Mouse (Mus musculus) adipocyte (in vitro differentiated cells): ENCODE measurements around the gene Igfbp2.

Experiments
- DNase-seq: peaks from one replicate; pipeline ENCODE4 v3.0.0-alpha.2; 2016; ENCODE audit warnings: low spot score

Igfbp2 gene

DNA sequence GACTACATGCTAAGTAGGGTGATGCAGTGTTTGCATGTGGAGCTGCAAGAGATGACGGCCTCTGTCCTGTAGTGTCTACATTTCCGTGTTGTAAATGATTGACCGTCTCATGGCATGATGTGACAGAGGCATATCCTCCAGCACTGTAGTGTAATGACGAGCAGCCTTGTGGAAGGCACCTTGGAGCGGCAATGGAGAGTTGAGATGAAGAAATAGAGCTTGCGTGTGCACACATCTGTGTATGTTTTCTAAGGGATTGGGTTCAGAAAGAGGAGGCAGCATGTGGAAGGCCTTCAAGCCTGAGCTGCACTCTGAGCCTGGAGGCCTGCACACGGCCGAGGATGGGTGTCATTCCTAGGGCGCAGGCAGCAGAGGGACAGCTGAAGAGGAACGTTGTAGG, 31.4 kb downstream of the Igfbp2 start:
- no peak for DNase-seq

GRCm38 (mm10) chr1:72856209-72856909, 32.1 kb downstream of the Igfbp2 start:
- DNase-seq: no peak

- DNase-seq: no peak
Measured at GRCm38 (mm10) chr1:72857142-72857541, 32.8 kb downstream of the Igfbp2 start.

GRCm38 (mm10) chr1:72857631-72858030, 33.3 kb downstream of the Igfbp2 start:
- DNase-seq: no peak

DNA sequence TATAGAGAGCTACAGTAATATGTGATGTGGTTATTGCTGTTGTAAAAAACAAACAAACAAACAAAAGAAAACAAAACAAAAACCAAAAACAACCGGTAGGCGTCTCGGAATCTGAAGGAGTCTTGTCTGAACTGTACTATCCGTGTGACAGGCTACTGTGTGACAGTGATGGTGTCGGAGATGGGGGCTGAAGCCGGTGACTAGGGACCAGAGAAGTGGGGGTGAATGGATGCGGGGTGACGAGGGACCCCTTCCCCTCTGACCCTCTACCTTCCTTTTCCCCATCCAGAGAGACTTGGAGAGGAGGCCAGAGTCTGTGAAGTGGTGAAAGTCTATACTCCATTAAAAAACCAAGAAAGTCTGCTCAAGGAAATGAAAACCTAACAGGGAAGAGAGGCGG, 34.0 kb downstream of the Igfbp2 start:
- DNase-seq: no peak

GRCm38 (mm10) chr1:72858874-72859273, 34.6 kb downstream of the Igfbp2 start:
- DNase-seq: no peak

DNA sequence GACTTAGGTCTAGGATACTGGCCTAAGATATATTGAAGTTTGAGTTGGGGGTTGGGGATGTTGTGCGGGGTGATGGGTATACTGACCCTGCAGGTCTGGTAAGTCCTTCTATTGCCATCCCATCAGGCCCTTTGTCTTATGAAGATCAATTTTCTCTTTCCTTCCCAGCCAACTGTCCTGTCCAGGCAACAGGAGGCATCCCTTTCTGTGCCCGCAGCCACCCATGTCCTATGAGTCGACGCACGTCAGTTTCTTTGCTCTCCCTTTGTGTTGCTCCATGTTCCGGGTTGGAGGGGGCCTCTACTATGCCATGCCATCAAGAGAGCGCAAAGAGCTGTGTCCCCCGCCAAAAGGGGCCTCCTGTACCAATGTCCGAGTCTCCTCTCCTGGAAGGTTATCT, 35.7 kb downstream of the Igfbp2 start:
- no peak for DNase-seq

- no peak for DNase-seq
Measured at GRCm38 (mm10) chr1:72860502-72860901, 36.2 kb downstream of the Igfbp2 start.

- no peak for DNase-seq
Measured at GRCm38 (mm10) chr1:72861702-72862101, 37.4 kb downstream of the Igfbp2 start.

GRCm38 (mm10) chr1:72862248-72862647, 37.9 kb downstream of the Igfbp2 start:
- DNase-seq: no peak

DNA sequence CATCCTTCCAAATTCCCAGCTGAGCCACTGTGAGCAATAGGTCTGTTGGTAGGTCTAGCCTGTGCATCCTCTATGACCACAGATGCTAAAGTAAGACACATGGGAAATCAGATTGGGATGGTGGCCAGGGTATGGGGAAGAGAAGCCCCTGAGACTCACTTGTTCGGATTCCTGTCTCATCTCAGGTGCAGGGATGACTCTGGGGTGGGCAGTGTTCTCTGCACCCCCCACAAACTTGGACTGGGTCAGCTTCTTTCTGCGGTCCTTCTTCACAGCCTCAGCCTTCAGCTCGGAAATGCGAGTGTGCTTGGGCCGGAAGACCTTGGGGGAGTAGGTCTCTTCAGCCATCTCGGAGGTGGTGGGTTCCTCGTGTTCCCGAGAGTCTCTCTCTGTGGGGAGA, 39.4 kb downstream of the Igfbp2 start:
- DNase-seq: no peak

DNA sequence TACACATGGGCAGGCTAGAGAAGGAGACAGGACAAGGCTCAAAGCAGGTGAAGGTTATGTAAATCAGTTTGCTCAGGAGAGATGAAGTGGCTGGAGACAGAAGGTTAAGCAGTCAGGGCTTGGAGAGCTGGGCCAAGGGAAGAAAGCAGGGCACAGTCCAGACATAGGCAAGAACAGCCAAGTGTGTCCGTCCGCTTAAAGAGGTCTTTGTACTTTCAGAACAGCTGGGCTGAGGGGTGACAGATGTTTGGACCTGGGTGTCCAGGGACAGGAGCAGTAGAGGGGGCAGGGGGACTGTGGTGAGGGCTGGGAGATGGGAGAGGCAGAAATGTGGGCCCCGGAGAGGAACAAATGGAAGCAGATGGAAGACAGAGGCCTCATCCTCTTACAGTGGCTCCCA, 40.0 kb downstream of the Igfbp2 start:
- DNase-seq: no peak

- DNase-seq: peak; percentile 68
Measured at GRCm38 (mm10) chr1:72865900-72866299, 41.6 kb downstream of the Igfbp2 start.

- no peak for DNase-seq
Measured at GRCm38 (mm10) chr1:72866417-72866816, 42.1 kb downstream of the Igfbp2 start.

DNA sequence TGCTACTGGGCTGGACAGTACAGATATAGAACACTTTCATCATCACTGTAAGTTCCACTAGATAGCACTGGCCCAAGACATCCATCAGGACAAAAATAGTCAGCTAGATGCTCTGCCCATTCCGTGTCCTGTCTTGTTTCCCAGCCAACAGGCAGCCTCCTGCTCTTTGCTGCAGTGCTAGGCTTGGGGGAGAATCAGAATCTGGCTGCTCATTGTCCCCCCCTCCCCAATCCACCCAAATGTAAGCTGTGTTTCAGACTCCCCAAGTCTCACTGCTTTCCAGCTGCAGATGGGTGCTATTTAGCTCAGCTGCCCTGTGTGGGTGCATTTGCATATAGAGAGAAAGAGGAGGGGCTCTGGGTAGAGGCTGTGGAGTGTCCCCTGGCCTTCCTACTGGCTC, 43.0 kb downstream of the Igfbp2 start:
- DNase-seq: no peak

DNA sequence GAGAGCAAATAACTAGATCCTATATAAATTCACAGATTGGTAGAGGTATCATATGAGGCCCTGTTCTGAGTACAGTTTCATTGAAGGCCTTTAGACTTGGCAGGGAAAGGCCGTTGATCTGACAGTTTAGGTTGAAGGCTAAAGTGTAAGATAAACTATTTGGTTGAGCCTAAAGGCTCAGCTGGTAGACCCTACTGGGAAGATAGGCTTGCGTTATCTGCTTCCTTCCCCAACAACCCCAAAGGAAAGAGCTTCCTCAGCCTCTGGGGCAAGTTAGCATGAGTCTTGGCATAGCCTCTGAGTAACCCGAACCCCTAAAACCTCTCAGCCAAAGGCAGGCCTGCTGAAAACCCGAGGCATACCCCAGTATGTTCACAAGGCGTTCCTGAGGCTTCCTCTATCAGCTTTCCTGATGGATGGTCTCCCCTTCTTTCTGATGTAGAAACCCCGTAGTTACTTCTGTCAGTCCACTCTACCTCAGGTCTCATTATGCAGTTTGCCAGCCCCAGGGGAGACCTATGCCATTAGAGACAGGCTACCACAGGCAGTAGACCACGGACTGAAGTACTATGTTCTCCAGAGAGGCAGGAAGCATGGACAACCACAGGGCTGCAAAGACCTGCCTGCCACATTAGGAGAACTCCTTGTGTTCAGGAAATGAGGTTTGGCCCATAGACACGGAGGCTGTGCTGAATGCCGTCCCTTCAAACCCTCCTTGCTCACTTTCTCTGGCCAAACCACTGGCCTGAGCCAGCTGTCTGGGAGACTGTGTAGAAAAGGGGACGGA, 44.3 kb downstream of the Igfbp2 start:
- no peak for DNase-seq

GRCm38 (mm10) chr1:72869275-72869674, 45.0 kb downstream of the Igfbp2 start:
- DNase-seq: peak; percentile 9

- no peak for DNase-seq
Measured at GRCm38 (mm10) chr1:72869681-72870614, 45.6 kb downstream of the Igfbp2 start.

DNA sequence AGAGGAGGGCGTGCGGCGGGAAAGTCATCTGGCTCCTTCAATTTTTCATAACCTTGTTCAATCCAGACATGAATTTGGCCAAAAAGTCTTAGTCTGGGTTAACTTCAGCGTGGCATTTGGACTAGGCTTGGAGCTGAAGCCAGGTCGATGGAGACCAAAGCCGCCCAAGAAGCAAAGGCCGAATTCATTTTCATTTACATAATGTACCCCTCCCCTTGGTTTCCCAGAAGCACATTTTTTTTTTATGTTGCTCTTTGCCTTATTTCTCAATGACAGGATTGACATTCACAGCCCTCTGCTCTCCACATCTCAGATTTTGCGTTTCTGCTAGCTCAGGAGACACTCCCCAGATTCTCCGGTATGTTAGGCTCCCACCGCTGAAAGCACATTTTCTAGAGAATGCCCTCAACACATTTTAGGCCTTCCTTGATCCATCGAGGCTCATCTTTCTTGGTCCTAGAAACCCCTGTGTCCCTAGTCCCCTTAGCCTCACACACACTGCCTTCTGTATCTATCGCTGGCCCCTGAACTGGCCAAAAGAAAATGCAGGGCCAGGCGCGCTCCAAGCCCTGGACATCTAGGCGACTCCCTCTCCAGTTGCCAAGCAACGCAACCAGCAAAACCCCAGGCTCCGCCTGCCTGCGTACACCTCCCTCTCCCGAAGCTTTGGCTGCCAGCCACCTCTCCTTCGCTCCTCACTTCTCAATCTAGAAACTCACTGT, 46.5 kb downstream of the Igfbp2 start:
- no peak for DNase-seq

DNA sequence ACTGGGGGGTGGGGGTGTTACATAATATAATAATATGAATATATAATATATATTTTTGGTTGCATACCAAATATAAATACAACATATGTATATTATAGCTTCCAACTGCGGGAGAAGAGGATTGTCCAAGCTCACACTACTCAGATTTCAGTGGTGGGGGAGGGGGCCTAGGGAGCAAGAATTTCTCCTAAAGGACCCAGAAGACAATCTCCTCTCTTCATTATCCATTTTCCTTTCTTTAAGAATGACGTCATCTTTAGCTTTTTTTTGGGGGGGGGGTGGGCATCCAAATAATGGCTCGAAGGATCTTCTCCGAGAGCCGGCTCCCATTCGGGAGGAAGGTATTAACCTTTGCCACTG, 47.0 kb downstream of the Igfbp2 start:
- no peak for DNase-seq

DNA sequence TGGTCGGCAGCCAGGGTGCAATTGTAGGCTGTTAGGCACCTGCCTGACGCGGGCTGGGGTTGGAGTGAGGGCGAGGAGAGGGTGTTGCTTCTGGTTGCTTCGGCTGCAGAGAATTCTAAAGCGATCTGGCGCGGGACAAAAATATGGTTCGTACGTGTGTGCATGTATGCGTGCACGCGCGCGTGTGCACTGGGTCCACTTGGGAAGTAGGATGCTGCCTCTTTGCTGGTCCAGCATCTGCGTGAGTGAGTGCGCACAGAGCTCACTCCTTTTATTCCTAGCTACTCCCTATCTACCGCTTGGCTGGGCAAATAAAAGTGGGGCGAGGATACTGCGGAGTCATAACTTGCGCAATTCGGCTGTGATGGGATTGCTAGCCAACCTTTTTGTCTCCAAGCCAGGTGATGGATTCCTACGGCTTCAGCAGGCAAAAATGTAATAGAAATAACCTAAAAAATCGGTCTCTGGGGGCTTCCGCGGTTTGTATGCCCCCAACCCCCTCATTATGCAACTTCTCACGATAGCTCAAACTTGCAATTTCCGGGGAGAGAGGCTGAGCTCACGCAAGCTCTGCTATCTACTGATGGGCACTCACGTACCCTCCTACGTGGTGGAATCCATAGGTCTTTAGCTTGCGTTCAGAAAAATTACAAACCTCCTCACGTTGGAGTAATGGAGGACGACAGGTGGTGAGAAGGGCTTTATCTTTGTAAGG, 47.6 kb downstream of the Igfbp2 start:
- DNase-seq: no peak
